Mouse (Mus musculus) cerebellum, adult 9-11 months (tissue): ENCODE measurements around the gene Strn3.

Experiments used
- DNase-seq: peaks from one replicate; pipeline ENCODE4 v3.0.0; 2022

The Strn3 gene

GRCm38 (mm10) chr12:51691845-51692632, at the start of gene Strn3:
Gene Strn3, minus strand, starts transcription at chr12:51691897.
- peak; percentile 98 for DNase-seq

GRCm38 (mm10) chr12:51736807-51737206, 45.1 kb upstream of the Strn3 start:
- DNase-seq: no peak

GRCm38 (mm10) chr12:51736381-51736780, 44.7 kb upstream of the Strn3 start:
- no peak for DNase-seq

- DNase-seq: no peak
Measured at GRCm38 (mm10) chr12:51735840-51736271, 44.2 kb upstream of the Strn3 start.

- DNase-seq: no peak
Measured at GRCm38 (mm10) chr12:51734605-51735211, 43.0 kb upstream of the Strn3 start.

GRCm38 (mm10) chr12:51729827-51730226, 38.1 kb upstream of the Strn3 start:
- no peak for DNase-seq

GRCm38 (mm10) chr12:51729058-51729457, 37.4 kb upstream of the Strn3 start:
- no peak for DNase-seq

GRCm38 (mm10) chr12:51721836-51722235, 30.1 kb upstream of the Strn3 start:
- no peak for DNase-seq

GRCm38 (mm10) chr12:51718617-51719016, 26.9 kb upstream of the Strn3 start:
- DNase-seq: no peak

GRCm38 (mm10) chr12:51712685-51713084, 21.0 kb upstream of the Strn3 start:
- peak; percentile 38 for DNase-seq

GRCm38 (mm10) chr12:51710154-51710553, 18.5 kb upstream of the Strn3 start:
- no peak for DNase-seq

GRCm38 (mm10) chr12:51709741-51710140, 18.0 kb upstream of the Strn3 start:
- DNase-seq: no peak

GRCm38 (mm10) chr12:51708941-51709686, 17.4 kb upstream of the Strn3 start:
- no peak for DNase-seq

GRCm38 (mm10) chr12:51706673-51707235, 15.1 kb upstream of the Strn3 start:
- no peak for DNase-seq

GRCm38 (mm10) chr12:51705778-51706177, 14.1 kb upstream of the Strn3 start:
- DNase-seq: no peak

- DNase-seq: no peak
Measured at GRCm38 (mm10) chr12:51704572-51704971, 12.9 kb upstream of the Strn3 start.

GRCm38 (mm10) chr12:51703859-51704258, 12.2 kb upstream of the Strn3 start:
- no peak for DNase-seq

GRCm38 (mm10) chr12:51701723-51702122, 10.0 kb upstream of the Strn3 start:
- no peak for DNase-seq

GRCm38 (mm10) chr12:51699623-51700393, 8.1 kb upstream of the Strn3 start:
- DNase-seq: no peak

GRCm38 (mm10) chr12:51696157-51696556, 4.5 kb upstream of the Strn3 start:
- no peak for DNase-seq

GRCm38 (mm10) chr12:51694966-51695365, 3.3 kb upstream of the Strn3 start:
- DNase-seq: no peak

- no peak for DNase-seq
Measured at GRCm38 (mm10) chr12:51694096-51694495, 2.4 kb upstream of the Strn3 start.

- DNase-seq: no peak
Measured at GRCm38 (mm10) chr12:51693419-51693818, 1.7 kb upstream of the Strn3 start.
